Mouse (Mus musculus) thymus, postnatal 14 days (tissue): ENCODE measurements around the gene Depdc1a.
"Not testable (repeated sequence)": the region's sequence is repeated elsewhere in the genome, so short reads cannot be mapped to it uniquely, and the experiment has no call there.

Experiments
- DNase-seq: peaks from one replicate; pipeline ENCODE4 v3.0.0; 2021

The Depdc1a gene

DNA sequence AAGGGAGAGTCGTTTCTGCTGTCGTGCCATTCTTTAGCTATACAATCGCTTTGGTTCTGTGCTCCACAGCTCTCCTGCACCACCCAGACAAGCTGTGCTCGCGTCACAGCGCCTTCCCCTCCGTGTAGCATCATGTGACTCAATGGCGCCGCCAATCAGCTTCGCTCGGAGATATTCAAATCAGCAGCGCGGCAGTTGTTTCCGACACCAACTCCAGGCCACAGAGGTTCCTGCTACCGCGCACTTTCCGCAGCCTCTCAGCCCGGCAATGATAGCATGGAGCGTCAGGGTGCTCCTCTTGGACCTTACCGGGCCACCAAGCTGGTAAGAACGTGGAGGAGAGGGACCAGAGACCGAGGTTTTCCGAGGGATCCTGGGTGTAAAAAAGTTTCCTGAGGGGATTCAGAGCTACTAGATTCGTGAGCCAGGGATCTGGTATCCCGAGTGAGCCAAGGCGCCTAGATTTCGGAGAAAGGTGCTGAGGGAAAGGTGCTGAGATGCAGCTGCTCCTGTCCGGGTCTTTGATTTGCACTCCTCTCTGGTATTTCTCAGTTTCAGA lies at the start of gene Depdc1a:
TSS of gene Depdc1a (plus strand) at position 191 of the 559 bp plus-strand sequence.
- DNase-seq: peak; percentile 94

DNA sequence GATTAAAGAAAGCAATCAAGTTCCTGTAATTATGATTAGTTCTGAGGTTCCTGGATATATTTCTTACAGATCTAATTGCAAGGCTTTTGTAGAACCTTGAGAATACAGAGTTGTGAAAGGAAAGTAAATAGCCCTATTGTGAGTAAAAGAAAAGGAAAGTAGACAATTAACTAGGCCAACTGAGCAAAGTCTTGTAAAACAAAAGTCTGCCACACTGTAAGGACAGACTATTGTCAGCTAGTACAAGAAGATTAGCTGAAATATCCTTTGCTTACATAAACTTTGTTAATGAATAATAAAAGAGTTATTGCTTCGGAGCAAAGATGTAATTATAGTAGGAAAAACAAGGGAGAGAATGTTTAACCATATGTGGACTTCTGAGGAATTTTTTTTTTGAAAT lies 25.2 kb upstream of the Depdc1a start:
- DNase-seq: no peak

DNA sequence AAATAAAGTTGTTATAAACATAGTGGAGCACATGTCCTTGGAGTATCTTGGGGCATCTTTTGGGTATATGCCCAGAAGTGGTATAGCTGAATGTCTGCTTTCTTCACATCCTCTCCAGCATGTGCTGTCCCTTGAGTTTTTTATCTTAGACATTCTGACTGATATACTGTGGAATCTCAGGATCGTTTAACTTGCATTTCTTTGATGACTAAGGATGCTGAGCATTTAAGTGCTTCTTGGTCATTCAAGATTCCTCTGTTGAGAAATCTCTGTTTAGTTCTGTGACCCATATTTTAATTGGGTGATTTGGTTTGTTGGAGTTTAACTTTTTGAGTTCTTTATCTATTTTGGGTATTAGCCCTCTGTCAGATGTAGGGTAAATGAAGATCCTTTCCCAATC lies 19.8 kb upstream of the Depdc1a start:
- no peak for DNase-seq

DNA sequence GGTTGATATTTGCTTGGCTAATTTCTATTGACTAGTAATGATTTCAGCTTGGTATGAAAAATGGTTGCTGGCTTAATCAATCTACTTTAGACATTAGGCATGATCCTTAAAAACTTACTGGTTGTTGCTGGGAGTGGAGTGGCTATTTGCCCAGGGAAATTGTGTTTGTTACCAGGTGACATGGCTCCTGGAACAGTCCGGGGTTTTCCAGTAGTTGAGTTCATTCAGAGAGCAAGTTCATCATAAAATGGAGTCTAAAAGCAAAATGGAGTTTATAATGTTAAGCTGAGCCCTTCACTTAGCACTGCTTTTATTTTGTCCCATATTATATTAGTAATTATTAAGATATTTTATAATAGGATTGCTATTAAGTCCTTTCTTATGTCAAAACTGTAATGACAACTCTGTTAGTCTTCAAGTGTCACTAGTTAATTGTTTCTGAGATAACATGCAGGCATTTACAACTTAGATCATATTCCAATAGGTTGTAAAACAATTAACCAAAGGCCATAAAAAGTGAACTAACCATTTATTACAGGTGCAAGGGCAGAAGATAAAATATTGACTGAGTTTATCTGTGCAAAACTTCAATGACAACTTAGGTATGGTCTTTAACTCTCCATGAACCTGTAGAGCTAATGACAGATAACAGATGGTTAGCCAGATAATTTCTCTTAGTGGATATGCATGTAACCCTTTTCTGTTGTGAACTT lies 17.8 kb upstream of the Depdc1a start:
- DNase-seq: no peak

DNA sequence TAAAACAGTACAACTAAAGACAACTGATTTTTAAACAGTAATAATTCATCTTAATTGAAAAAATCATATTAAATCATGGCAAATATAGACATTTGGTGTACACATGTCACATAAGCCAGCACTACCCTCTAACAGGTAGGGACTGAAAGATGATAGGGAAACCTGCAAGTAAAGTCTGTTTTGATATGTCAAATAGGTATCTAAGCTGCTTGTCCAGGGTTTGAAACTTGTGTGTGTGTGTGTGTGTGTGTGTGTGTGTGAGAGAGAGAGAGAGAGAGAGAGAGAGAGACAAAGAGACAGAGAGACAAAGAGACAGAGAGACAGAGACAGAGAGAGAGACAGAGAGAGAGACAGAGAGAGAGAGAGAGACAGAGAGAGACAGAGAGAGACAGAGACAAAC lies 524 bp upstream of the Depdc1a start:
- not testable (repeated sequence) for DNase-seq

DNA sequence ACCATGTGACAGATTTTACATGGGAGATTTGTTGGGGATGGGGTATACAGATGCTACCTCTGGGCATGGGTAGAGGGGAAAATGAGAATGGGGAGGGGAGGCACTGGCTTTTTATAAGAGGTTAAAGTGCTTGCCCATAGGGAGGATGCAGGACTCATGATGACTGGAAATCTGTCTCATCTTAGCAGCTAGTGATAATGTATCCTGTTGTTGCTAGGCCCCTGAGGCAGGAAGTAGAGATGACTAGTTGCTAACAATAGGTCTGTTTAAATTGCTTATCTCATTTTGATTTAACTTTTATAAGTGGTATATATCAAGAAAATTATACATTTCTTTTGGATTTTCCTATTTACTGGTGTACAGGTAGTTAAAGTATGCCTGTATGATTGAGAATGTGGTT lies 13.7 kb downstream of the Depdc1a start:
- DNase-seq: no peak

DNA sequence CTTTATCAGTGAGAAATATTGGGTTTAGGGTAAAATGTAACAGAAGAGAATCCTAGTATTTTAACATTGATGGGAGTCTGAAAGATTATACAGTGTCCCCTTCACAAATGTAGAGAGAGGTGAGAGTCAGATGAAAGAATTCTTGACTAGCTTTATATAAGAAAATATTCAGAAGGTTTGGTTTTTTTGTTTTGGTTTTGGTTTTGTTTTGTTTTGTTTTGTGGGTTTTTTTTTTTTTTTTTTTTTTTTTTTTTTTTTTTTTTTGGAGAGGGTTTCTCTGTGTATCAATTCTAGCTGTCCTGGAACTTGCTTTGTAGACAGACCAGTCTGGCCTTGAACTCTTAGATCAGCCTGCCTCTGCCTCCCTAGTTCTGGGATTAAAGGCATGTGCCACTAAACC lies 33.3 kb downstream of the Depdc1a start:
- no peak for DNase-seq

DNA sequence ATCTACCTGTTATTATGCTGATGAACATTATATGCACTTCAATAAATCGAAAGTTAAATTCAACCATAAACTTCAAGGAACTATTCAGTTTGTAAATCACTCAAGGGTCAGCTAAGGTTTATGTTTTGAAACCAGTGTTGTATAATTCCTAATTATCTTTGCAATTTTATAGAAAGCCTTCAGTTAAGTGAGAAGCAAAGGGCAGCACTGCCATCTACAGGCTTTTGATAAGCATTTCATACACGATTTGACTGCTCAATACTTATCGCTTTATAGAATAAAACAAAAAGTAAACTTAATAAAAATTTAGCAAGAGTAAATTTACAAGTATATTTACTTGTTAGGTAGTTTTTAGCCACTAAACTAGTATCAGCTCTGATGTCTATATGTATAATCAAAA lies 53.1 kb downstream of the Depdc1a start:
- DNase-seq: no peak

DNA sequence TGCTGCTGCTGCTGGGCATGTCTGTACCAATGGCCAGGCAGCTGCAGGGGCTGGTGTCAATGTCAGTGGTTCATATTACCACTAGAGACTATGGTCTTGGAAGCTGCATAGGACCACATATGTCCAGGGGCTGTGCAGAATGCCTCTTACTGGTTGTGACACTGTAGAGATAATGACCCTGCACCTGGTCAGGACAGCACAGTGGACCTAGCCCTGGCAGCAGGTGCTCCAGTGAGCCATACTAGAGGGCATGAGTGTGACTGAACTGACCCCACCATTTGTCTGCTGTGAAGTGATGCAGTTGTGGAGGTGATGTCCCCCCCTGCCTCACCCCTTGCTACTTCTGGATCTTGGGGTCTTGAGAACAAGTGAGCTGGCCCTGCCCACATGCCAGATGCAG lies 55.0 kb downstream of the Depdc1a start:
- no peak for DNase-seq
